Mouse (Mus musculus): ENCODE results near the gene Gng12.

DNA sequence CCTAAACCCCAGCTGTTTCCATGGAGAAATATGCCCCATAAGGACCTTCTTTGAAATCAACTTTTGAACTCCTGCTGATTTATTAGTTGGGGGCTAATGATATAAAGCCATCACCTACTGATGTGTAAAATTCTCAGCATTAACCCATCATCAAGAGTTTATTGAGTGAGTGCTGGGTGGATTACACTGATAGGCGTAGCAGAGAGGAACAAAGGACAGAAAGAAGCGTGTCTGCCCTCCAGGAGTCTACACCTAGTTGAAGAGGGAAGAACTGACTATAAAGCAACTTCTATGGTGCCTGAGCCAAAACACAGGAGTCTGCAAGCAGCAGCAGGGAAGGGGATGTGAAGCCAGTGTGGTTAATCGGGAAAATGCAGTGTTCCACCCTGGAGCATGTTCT is 73.2 kb downstream of the Gng12 start:
- TF ChIP-seq POLR2A (IDR thresholded peaks at IDR 0.05; ENCODE audit: low read depth, low read length), result no peak
- no peak for TF ChIP-seq CTCF (IDR thresholded peaks at IDR 0.05; ENCODE audit: extremely low read depth, insufficient read length, insufficient replicate concordance, low read depth, low read length)
